Mouse (Mus musculus): ENCODE measurements around the gene Lmo2. TPM values are rescaled to one million over a fixed set of nuclear protein-coding genes. Genes with fewer than 3 reads are reported as not detected.
"Not testable (repeated sequence)": the region's sequence is repeated elsewhere in the genome, so short reads cannot be mapped to it uniquely, and the experiment has no call there.

Lmo2 gene
- polyA plus RNA-seq, 1 experiment from 2014 or later, result 18.7 TPM

DNA sequence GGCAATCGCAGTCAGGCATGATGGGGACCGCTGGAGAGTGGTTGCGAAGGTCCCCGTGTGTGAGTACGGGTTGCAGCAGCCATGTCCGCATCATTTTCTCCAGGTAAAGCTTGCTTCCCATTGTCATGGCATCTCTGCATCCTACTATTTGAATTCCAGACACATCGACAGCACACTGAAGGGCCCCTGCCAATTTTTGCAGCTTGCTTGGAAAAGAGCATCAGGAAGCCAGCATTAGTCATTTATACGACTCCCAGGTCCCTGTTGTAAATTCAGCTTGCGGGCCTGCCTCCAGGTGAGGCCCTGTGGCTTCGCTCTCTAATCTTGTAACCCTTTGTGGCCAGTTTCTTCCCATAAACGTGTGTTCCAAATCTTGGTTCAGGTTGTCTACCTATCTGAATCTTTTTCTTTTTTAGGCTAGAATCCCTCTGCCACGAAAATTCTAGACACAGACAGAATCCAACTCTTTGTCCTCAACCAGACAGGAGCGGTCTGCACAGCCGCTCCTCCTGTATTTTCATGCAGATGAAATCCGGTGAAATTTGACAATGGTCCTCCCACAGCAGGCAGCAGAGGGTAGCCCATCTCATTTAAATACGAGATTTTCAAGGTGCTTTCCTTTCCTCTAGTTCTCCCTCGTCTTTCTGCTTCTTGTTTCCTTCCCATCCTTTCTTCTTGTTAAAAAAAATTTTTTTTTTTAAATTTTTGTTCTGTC, 35.0 kb downstream of the Lmo2 start:
- H3K9me3 ChIP-seq (replicated peaks), result no peaks in the 10 kb centered on the region
- peak overlapping the region; percentile 57; the same call in 1 of the 2 replicates for H3K27ac ChIP-seq (replicated peaks)
- WGBS, result 26% methylated on average over 17 of the region's 17 CpGs
- no peak for DNase-seq (ENCODE audit: low spot score)
- H3K36me3 ChIP-seq, result no peaks in the 10 kb centered on the region
- H3K27me3 ChIP-seq (ENCODE audit: low read depth, poor library complexity, severe bottlenecking), result peaks cover 10% of the 10 kb centered on the region; the same call in 1 of the 2 replicates
- H3K4me3 ChIP-seq, result no peak overlapping the region
- peaks cover 8% of the 10 kb centered on the region for H3K4me1 ChIP-seq

DNA sequence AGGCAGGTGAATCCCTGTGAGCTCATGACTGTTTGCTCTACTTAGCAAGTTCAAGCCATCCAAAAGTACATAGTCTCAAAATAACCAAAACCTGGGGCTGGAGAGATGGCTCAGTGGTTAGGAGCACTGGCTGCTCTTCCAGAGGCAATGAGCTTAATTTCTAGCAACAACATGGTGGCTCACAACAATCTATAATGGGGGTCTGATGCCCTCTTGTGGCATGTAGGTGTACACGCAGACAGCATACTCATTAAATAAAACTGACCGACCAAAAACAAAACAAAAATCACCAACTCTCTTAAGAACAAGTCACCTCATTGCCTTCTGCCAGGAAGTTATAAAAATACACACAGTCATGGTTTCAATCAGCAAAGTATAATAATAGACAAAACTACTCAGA, 43.3 kb downstream of the Lmo2 start:
- Histone ChIP-seq H3K4me3 (no peak overlapping the region), H3K27me3 (ENCODE audit: low read depth, poor library complexity, severe bottlenecking) (no peaks in the 10 kb centered on the region), H3K9me3 (replicated peaks) (no peaks in the 10 kb centered on the region), H3K4me1 (peaks cover 6% of the 10 kb centered on the region; the same call in 1 of the 2 replicates), H3K27ac (replicated peaks) (no peak overlapping the region), H3K36me3 (no peaks in the 10 kb centered on the region)
- DNase-seq (ENCODE audit: low spot score), result no peak
- WGBS, result 17% methylated on average over 2 of the region's 2 CpGs

DNA sequence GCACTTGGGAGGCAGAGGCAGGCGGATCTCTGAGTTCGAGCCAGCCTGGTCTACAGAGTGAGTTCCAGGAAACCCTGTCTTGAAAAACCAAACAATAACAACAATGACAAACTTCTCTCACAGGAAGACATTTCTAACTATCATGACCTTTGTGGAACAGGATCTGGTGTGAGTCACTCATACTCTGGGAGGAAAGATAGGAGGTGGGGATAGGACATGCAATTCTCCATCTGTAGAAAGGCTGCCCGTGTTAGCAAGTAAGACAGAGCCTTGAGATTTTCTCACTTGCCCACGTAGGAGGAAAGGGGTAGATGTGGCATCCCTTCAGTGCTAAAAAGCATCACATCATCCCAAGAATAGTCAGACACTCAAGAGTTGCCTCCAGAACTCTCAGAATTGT, 44.1 kb downstream of the Lmo2 start:
- no peak for DNase-seq (ENCODE audit: low spot score)
- Histone ChIP-seq H3K27me3 (ENCODE audit: low read depth, poor library complexity, severe bottlenecking) (no peaks in the 10 kb centered on the region), H3K4me1 (peaks cover 6% of the 10 kb centered on the region; the same call in 1 of the 2 replicates), H3K4me3 (no peak overlapping the region), H3K27ac (replicated peaks) (no peak overlapping the region), H3K9me3 (replicated peaks) (no peaks in the 10 kb centered on the region), H3K36me3 (no peaks in the 10 kb centered on the region)
- 79% methylated on average over 4 of the region's 4 CpGs for WGBS

DNA sequence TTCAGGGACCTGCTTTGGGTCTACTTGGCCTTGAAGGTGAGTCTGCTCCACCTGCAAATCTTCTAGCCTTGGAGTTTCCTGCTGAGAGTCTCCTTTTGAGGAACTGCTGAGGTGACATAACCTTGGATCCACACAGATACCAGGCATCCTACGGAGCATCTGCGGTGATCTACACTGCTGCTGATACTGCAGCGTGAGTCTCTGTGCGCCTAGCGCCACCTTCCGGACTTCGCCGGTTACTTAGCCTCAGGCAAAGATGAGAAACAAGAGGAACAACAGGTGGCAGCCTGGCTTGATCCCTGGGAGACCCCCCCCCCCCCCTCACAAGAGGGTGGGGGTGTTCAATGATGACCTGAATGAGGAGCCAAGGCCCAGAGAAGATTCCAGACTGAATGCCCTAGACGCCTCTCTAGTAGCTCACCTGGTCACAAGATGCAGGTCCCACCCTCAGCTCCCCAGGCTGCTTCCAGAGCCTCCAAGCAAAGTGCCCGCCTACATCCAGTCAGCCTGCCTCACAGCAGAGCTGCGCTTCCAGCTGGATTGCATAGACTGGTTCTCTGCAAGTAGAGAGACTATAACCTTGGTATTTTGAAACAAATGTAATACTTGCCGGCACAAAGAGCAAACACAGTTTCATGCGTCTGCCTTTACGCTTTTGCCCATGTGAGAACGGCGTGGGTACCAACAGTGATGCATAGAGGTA, 45.1 kb downstream of the Lmo2 start:
- H3K4me3 ChIP-seq, result no peak overlapping the region
- peaks cover 6% of the 10 kb centered on the region; the same call in 1 of the 2 replicates for H3K4me1 ChIP-seq
- H3K9me3 ChIP-seq (replicated peaks), result no peaks in the 10 kb centered on the region
- no peaks in the 10 kb centered on the region for H3K27me3 ChIP-seq (ENCODE audit: low read depth, poor library complexity, severe bottlenecking)
- no peak overlapping the region for H3K27ac ChIP-seq (replicated peaks)
- H3K36me3 ChIP-seq, result no peaks in the 10 kb centered on the region
- 34% methylated on average over 16 of the region's 16 CpGs for WGBS
- peak; percentile 49 for DNase-seq (ENCODE audit: low spot score)

DNA sequence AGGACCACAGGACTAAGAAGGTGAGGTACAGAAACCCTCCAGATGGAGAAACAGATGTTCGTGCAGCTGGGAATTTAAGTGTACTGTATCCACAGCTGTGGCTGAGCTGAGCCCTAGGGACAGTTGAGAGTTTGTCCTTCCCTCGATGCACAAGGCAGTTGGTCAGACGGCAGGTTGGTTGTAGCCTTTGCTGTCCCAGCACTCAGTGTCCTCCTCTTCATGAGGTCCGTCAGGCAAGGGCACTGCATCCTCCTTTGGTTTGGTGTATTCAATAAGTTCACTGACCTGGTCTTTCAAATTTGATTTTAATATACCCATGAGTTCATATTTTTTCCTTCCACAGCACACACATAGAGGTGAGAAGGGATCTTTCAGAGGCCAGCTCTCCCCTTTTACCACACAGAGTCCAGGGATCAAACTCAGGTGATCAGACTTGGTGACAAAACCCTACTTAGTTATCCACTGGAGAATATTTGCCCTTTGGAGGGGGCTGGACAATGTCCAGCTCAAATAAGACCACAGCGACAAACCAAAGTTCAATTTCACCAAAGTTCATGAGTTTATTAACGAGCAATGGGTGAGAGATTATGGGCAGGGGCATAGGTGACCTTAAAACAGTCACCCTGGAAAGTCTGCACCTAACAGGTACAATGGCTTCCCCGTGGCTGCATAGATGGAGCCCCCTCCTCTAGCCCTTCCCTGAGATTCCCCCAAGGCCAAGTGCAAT, 50.2 kb downstream of the Lmo2 start:
- 73% methylated on average over 7 of the region's 7 CpGs for WGBS
- no peak for DNase-seq (ENCODE audit: low spot score)
- Histone ChIP-seq H3K4me3 (no peak overlapping the region), H3K4me1 (0 out of 2 replicates have a peak, but pooled peaks cover under 1% of the 10 kb centered on the region), H3K36me3 (no peaks in the 10 kb centered on the region), H3K27ac (replicated peaks) (no peak overlapping the region), H3K9me3 (replicated peaks) (no peaks in the 10 kb centered on the region), H3K27me3 (ENCODE audit: low read depth, poor library complexity, severe bottlenecking) (no peaks in the 10 kb centered on the region)

DNA sequence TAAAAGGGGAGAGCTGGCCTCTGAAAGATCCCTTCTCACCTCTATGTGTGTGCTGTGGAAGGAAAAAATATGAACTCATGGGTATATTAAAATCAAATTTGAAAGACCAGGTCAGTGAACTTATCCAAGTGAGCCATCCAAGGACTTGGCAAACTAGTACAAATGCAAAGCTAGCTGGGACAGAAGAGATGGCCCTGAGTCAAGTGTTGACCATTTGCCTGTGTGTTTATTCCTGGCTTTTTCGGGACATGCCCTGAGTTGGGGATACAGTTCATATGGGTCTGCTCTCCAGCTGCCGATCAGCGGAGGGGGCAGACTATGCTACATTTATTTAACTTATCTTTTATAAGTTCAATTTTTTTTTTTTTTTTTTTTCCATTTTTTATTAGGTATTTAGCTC, 51.1 kb downstream of the Lmo2 start:
- H3K27ac ChIP-seq (replicated peaks); H3K4me1 ChIP-seq; DNase-seq (ENCODE audit: low spot score); H3K9me3 ChIP-seq (replicated peaks); H3K4me3 ChIP-seq; H3K27me3 ChIP-seq (ENCODE audit: low read depth, poor library complexity, severe bottlenecking); H3K36me3 ChIP-seq: not testable (repeated sequence)
- WGBS, result 93% methylated on average over 3 of the region's 3 CpGs

DNA sequence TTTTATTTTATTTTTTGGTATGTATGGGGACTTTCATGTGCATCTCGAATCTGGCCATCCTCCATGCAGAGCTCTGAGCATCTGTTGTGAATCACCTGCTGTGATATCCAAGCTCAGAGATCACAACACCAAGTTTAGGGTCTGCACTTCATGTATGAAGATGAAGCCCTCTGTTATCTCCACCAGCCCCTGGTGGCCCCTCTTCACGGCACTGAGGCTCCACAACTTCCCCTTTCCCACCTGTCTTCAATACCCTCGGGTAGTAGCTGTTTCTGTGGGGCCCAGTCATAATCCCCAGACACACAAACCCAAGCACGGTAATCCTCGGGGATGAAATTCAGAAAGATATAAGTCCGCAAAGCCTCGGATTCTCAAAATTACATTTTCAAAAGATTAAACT, 65.3 kb downstream of the Lmo2 start:
- H3K4me3 ChIP-seq, result no peak overlapping the region
- H3K27me3 ChIP-seq (ENCODE audit: low read depth, poor library complexity, severe bottlenecking), result no peaks in the 10 kb centered on the region
- no peaks in the 10 kb centered on the region for H3K36me3 ChIP-seq
- 84% methylated on average over 7 of the region's 7 CpGs for WGBS
- no peaks in the 10 kb centered on the region for H3K9me3 ChIP-seq (replicated peaks)
- H3K27ac ChIP-seq (replicated peaks), result no peak overlapping the region
- H3K4me1 ChIP-seq, result peaks cover 9% of the 10 kb centered on the region
- no peak for DNase-seq (ENCODE audit: low spot score)

DNA sequence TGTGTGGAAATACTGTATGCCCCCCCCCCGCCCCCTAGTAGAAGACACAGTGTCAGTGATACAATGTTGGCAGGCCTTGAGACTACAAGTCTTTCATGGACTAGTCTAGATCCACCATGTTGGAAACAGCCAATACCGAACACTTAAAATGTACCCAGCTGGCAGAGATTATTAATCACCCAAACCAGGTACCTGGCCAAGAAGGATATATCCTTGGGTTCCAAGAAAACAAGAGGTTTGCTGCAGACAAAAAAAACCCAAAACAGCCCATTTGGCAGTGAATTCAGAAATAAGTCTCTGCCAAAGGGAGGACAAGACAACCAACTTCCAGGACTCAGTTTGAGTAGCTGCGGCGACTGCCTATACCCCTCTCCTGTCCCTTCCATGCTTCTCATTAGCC, 66.9 kb downstream of the Lmo2 start:
- Histone ChIP-seq H3K27me3 (ENCODE audit: low read depth, poor library complexity, severe bottlenecking) (no peaks in the 10 kb centered on the region), H3K27ac (replicated peaks) (no peak overlapping the region), H3K9me3 (replicated peaks) (no peaks in the 10 kb centered on the region), H3K4me1 (peaks cover 24% of the 10 kb centered on the region), H3K4me3 (no peak overlapping the region), H3K36me3 (no peaks in the 10 kb centered on the region)
- 87% methylated on average over 4 of the region's 4 CpGs for WGBS
- no peak for DNase-seq (ENCODE audit: low spot score)

DNA sequence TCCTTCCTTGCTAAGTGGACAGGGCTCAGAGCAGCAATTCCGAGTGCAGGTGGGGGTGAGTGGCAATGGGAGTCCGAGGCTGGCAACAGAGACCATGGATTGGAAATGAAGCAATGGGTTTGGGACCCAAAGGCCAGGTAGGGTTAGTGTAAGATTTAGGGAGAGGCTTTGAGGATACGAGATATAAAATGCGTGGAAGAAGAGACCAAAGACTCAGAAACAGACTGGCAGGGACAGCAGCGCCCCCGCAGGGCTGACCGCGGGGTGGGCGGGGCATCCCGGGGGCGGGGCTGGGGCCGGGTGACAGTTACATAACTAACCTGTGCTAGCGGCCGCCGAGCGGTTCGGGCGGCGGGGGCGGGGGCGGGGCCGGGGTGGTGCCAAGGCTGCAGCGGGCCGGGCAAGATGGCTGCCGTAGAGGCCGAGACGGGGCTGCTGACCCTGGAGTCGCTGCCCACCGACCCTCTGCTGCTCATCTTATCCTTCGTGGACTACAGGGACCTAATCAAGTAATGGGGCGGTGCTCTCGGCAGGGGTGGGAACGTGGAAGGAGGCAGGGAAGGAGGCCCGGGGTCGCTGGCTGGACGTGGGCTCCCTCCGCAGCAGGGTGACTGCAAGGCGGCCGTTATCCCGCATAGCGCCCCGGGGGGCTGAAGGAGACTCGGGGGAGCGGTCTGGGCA, 69.8 kb downstream of the Lmo2 start, which contains the start of gene Fbxo3:
Fbxo3 (plus strand) TSS at position 264 of the 681 bp plus-strand sequence.
- H3K36me3 ChIP-seq, result peaks cover 6% of the 10 kb centered on the region
- DNase-seq (ENCODE audit: low spot score), result peak; percentile 92
- under 1% methylated on average over 44 of the region's 44 CpGs for WGBS
- H3K4me1 ChIP-seq, result peaks cover 27% of the 10 kb centered on the region
- no peaks in the 10 kb centered on the region for H3K9me3 ChIP-seq (replicated peaks)
- no peaks in the 10 kb centered on the region for H3K27me3 ChIP-seq (ENCODE audit: low read depth, poor library complexity, severe bottlenecking)
- H3K27ac ChIP-seq (replicated peaks), result peak within 1 kb of the TSS; percentile 95
- H3K4me3 ChIP-seq, result peak within 1 kb of the TSS; percentile 98

DNA sequence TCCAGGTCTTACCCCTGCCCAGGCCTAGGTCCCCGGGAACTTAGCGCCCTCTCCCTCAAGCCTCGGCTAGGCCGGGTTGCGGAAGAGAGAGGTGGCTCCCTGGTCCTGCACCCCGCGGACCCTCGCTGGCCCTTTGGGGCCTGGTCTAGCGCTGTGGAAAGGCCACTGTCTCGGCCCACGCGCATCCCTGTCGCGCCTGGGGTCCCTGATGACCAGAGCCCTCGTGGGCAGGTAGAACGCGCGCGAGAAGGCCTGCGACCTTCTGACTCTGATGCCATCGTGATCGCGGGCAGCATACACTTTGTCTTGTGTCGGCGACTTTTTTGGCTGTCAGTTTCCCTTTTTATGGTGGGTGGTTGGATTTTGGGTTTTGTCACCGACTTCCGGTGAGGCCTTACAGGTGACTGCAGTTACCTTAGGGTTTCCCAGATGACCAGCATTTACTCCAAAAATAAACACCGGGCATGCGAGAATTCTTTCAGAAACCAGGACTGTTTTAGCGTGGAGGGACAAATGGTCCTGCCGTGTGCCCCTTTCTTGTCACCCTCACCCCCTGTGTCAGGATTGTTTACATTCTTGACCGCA, 70.4 kb downstream of the Lmo2 start, which contains the start of gene 4931422A03Rik:
4931422A03Rik (minus strand) TSS at position 223 of the 585 bp plus-strand sequence.
- no peak for DNase-seq (ENCODE audit: low spot score)
- H3K9me3 ChIP-seq (replicated peaks), result no peaks in the 10 kb centered on the region
- peak within 1 kb of the TSS; percentile 98 for H3K4me3 ChIP-seq
- peaks cover 27% of the 10 kb centered on the region for H3K4me1 ChIP-seq
- H3K36me3 ChIP-seq, result peaks cover 6% of the 10 kb centered on the region
- 2% methylated on average over 32 of the region's 32 CpGs for WGBS
- peak within 1 kb of the TSS; percentile 95 for H3K27ac ChIP-seq (replicated peaks)
- H3K27me3 ChIP-seq (ENCODE audit: low read depth, poor library complexity, severe bottlenecking), result no peaks in the 10 kb centered on the region

DNA sequence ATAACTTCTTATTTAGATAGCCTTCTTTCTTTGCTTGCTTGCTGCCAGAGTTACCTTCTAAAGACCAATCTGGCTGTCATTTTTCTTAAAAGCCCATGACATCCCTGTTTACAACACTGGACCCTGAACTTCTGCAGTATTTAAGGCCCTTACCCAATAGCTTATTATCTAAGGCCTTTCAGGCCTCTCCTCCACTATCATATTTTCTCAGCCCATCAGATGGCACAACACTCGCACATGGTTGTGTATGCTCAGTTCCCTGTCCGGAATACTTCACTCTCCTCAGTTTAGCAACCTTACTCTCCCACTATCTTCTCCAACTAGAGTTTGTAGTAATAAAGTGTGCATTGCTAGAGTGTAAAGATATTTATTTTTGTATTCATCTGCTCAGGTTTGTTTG, 71.3 kb downstream of the Lmo2 start:
- H3K27me3 ChIP-seq (ENCODE audit: low read depth, poor library complexity, severe bottlenecking), result no peaks in the 10 kb centered on the region
- H3K4me1 ChIP-seq, result peaks cover 27% of the 10 kb centered on the region
- H3K4me3 ChIP-seq, result peak overlapping the region; percentile 98
- WGBS, result 91% methylated on average over 2 of the region's 2 CpGs
- no peak for DNase-seq (ENCODE audit: low spot score)
- no peaks in the 10 kb centered on the region for H3K9me3 ChIP-seq (replicated peaks)
- no peak overlapping the region for H3K27ac ChIP-seq (replicated peaks)
- H3K36me3 ChIP-seq, result peaks cover 12% of the 10 kb centered on the region

DNA sequence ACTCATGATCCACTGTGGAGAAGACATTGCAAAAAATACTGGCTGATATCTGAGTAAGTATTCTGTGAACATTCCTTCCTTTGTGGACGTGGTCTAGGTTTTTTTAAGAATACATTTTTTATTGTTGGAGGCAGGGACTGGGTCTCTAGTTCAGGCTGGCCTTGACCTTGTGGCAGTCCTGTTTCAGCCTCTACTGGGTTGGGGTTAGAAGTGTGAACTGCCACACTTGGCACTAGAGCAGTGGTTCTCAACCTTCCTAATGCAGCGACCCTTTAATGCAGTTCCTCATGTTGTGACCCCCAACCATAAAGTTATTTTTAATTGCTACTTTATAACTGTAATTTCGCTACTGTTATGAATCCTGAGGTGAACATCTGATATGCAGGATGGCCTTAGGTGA, 72.6 kb downstream of the Lmo2 start:
- no peak for DNase-seq (ENCODE audit: low spot score)
- no peaks in the 10 kb centered on the region for H3K27me3 ChIP-seq (ENCODE audit: low read depth, poor library complexity, severe bottlenecking)
- 85% methylated on average over 3 of the region's 3 CpGs for WGBS
- no peak overlapping the region for H3K27ac ChIP-seq (replicated peaks)
- H3K4me3 ChIP-seq, result no peak overlapping the region
- H3K36me3 ChIP-seq, result peaks cover 22% of the 10 kb centered on the region
- peaks cover 27% of the 10 kb centered on the region for H3K4me1 ChIP-seq
- no peaks in the 10 kb centered on the region for H3K9me3 ChIP-seq (replicated peaks)
